Mouse (Mus musculus) lung, adult 10 weeks (tissue): ENCODE results near the gene Borcs8. TPM values are rescaled to one million over a fixed set of nuclear protein-coding genes. Genes with fewer than 3 reads are reported as not detected.

Source experiments
- polyA plus RNA-seq: library from polyadenylated mRNA; stranded (reverse); fragments of 350-450 nt; fragmentation: Illumina TruSeq; extraction: RNeasy Lipid Tissue Mini Kit (QIAGEN cat#74804); gene quantifications from one replicate; pipeline ENCODE4 v1.2.3, GENCODE M21; 2014; ENCODE audit warnings: low read depth, low replicate concordance; ENCODE audit not compliant: insufficient read depth

Borcs8 gene
- 30.0 TPM for polyA plus RNA-seq

DNA sequence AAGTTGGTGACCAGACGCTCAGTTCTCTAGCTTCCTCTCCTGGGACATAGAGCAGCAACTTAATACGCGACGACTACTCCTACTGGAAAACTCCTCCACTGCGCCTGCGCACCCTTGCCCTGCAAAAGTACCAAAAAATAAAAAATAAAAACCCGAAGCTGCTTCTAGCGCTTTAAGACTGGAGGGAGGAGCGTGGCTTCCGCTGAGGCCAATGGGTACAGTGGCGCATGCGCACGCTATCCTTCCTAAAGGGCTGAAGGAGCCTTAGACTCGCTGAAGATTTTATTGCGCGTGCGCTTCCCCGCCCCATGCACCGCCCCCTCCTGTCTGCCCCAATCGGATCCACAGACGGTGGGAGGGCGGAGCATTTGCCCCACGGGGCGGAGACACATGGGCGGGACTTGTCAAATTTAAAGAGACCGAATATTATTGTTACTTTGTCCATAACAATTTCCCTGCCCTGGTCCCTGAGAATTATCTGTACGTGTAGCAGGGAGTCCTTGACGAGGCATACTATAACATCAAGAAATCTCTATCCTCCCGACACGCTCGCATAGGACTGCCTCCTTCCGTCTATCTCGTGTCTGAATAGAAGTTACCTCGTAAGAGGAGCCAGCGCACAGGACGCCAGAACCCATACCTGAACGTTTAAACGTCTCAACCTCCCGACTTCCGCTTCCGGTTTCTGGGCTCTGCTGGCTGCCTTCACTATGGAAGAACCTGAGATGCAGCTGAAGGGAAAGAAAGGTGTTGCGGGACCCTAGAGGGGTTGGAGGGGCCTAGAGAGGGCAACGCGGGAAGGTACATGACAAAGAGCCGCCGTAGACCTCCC lies at the start of gene Borcs8, which contains the start of the genes Rfxank and Mef2b:
Borcs8 (plus strand) TSS at position 474 of the 832 bp plus-strand sequence.
Rfxank (minus strand) TSS at position 129 of the 832 bp plus-strand sequence.
Mef2b (plus strand) TSS at position 686 of the 832 bp plus-strand sequence.

DNA sequence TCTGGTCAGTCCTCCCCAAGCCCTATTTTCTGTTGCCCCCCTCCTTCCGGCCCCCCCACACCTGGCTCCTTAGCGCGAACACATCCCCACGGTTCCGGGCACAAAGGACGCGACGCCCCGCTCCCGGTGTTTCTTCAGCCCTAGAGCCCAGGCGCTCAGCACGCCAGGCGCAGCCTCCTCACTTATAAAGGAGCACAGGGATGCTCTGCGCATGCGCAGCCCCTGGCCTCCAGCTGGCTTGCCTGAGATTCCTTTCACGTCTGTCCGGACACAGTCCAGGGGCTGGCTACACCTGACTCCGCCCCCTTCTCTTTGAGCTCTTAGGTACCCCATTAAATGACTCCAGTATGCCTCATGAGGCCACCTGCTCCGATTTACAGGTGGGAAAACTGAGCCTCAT lies 18.6 kb upstream of the Borcs8 start, which contains the start of gene Ncan:
Ncan (minus strand) TSS at position 207 of the 400 bp plus-strand sequence.

DNA sequence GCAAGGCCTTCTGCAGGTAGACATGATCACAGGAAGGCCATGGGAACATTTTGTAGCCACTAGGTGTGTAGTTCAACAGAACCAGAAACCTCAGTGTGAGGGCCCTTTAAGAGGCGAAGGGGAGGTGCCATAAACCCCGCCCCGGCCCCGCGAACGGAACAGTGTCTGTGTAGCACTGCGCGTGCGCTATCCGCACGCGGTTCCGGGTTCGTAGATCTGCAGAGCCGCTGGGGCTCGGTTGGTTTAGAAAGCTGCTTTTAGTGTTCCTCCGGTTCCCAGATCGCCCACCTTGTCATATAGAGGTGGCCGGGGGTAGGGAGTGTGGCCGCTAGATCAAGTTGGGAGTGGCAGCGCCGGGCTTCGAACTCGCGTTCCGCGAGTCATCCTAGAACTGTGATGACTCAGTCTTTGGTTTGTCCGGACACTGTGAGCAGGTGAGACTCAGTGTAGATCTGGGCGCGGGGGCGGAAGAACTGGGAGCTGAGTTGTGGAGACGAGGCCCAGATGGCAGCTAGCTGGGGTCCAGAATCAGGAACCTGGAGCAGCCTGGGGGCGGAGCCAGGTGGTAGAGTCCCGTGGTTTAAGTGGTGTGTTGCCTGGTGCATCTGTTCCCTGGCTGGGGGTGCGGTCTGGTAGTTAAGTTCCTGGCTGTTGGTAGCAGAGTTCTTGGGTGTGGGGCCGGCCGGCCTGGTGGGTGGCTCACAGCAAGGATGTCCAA lies 8.0 kb upstream of the Borcs8 start, which contains the start of gene Nr2c2ap:
Nr2c2ap (plus strand) TSS at position 168 of the 718 bp plus-strand sequence.

DNA sequence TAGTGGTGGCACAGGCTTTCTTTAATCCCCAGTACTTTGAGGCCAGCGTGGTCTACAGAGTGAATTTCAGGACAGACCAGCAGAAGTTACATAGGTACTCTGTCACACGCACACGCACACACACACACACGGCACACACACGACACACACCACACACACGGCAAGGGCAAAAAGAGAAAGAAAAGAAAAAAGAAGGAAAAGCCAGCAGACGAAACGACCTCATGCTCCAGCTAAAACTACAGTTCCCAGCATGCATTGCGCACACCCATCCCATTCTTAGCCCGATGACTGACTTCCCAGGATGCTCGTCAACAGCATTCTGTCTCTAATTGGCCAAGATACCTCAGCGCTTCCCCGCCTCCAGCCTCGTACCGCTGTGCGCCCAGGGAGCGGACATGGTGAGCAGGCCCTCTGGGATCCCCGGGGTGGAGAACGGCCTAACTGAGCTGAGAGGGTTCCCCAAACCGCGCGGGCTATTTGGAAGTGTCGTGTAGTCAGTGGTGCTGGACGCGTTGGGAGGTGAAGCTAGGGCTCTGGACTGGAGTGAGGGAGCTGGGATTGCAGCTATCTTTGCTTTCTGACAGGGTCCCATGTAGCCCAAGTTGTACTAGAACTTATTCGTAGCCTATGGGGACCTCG lies 32.9 kb downstream of the Borcs8 start, which contains the start of gene Tmem161a:
Tmem161a (plus strand) TSS at position 314 of the 639 bp plus-strand sequence.

Other genes starting within 250 kb of the Borcs8 start
- 0.35 TPM for gene Tssk6, start 237.3 kb upstream of the Borcs8 start, polyA plus RNA-seq
- 137 TPM for gene Ndufa13, start 236.9 kb upstream of the Borcs8 start, polyA plus RNA-seq
- 2.1 TPM for gene Yjefn3, start 236.8 kb upstream of the Borcs8 start, polyA plus RNA-seq
- gene Gatad2a, start 143.1 kb upstream of the Borcs8 start, polyA plus RNA-seq: 24.1 TPM
- gene Mau2, start 96.8 kb upstream of the Borcs8 start, polyA plus RNA-seq: 17.0 TPM
- 13.9 TPM for gene Sugp1, start 96.7 kb upstream of the Borcs8 start, polyA plus RNA-seq
- gene Tm6sf2, start 66.6 kb upstream of the Borcs8 start, polyA plus RNA-seq: 1.8 TPM
- not detected for gene Hapln4, start 56.0 kb upstream of the Borcs8 start, polyA plus RNA-seq
- gene Ncan, start 18.6 kb upstream of the Borcs8 start, polyA plus RNA-seq: not detected
- 20.7 TPM for gene Nr2c2ap, start 8.2 kb upstream of the Borcs8 start, polyA plus RNA-seq
- gene Rfxank, start 345 bp upstream of the Borcs8 start, polyA plus RNA-seq: 15.4 TPM
- 0.18 TPM for gene Mef2b, start 212 bp downstream of the Borcs8 start, polyA plus RNA-seq
- gene Tmem161a, start 32.9 kb downstream of the Borcs8 start, polyA plus RNA-seq: 27.7 TPM
- gene Slc25a42, start 72.8 kb downstream of the Borcs8 start, polyA plus RNA-seq: 5.3 TPM
- gene Sugp2, start 94.7 kb downstream of the Borcs8 start, polyA plus RNA-seq: 14.4 TPM
- 8.7 TPM for gene Armc6, start 95.0 kb downstream of the Borcs8 start, polyA plus RNA-seq
- gene Homer3, start 143.3 kb downstream of the Borcs8 start, polyA plus RNA-seq: 25.3 TPM
- 24.8 TPM for gene Ddx49, start 163.0 kb downstream of the Borcs8 start, polyA plus RNA-seq
- 129 TPM for gene Cope, start 163.0 kb downstream of the Borcs8 start, polyA plus RNA-seq
- gene Cers1, start 176.3 kb downstream of the Borcs8 start, polyA plus RNA-seq: 0.44 TPM
- gene Gdf1, start 190.3 kb downstream of the Borcs8 start, polyA plus RNA-seq: 0.28 TPM
- 14.7 TPM for gene Upf1, start 213.8 kb downstream of the Borcs8 start, polyA plus RNA-seq
- 0.21 TPM for gene Comp, start 234.1 kb downstream of the Borcs8 start, polyA plus RNA-seq